Mouse (Mus musculus): ENCODE measurements around the gene Hesx1.
A peak's percentile ranks its signal among the peaks of the same experiment; 100 is the strongest.

GRCm38 (mm10) chr14:26981494-26982149 is 12.6 kb upstream of the Hesx1 start:
- TF ChIP-seq CTCF (IDR thresholded peaks at IDR 0.05; ENCODE audit: extremely low read depth, insufficient read depth, low read length), result 0 out of 2 replicates have a peak, but pooled peaks have one; percentile 21
- no peak for TF ChIP-seq POLR2A (IDR thresholded peaks at IDR 0.05; ENCODE audit: extremely low read depth, insufficient read depth, low read length)
